ENCODE assay signal across 10 mouse cellular contexts in genomic region chr13:83716711-83717171, GRCm38 (mm10).
DNase-seq lines count a peak whose midpoint lies in the region; ATAC-seq lines count a peak whose summit lies in the region.
"Had no signal": no experiment of that assay in that cellular context is flagged by ENCODE, and none has a peak within 500 bp of the region (broad histone marks: within the 10 kb centered on the region; RNA-seq: fewer than 3 reads in every experiment).

No protein-coding gene starts in this region.

- ATAC-seq in hindbrain, embryonic 12.5 days (ENCODE audit: low FRiP score), result no peak
- no peak for ATAC-seq in midbrain, embryonic 12.5 days (ENCODE audit: low FRiP score, low read depth)
- ATAC-seq in kidney, embryonic 16.5 days (ENCODE audit: low FRiP score, low TSS enrichment), result no peak

- peak; percentile 63 to 71 for DNase-seq in right cerebral cortex, postnatal 10 days (ENCODE audit: low spot score in 2 of 2)
- DNase-seq in right cerebral cortex, postnatal 36 days (ENCODE audit: low spot score in 2 of 2), result no peak
- DNase-seq in lung, postnatal 25 days (ENCODE audit: low spot score), result no peak
- no peak for DNase-seq in kidney, adult 18-20 months
- no peak for DNase-seq in heart, adult 11 months
- DNase-seq: gastrocnemius, adult 2 months; lung, postnatal 4 days had no signal

- peak overlapping the region; percentile 69 for H3K4me2 ChIP-seq in hindbrain, embryonic 12.5 days (replicated peaks)
- peak overlapping the region; percentile 68 for H3K4me2 ChIP-seq in midbrain, embryonic 12.5 days (replicated peaks)
- no peak overlapping the region for H3K4me2 ChIP-seq in kidney, embryonic 16.5 days (replicated peaks; ENCODE audit: low read depth, low read length)

- H3K4me3 ChIP-seq in hindbrain, embryonic 12.5 days, result peak overlapping the region; percentile 84
- peak overlapping the region; percentile 92 for H3K4me3 ChIP-seq in midbrain, embryonic 12.5 days
- no peak overlapping the region for H3K4me3 ChIP-seq in kidney, embryonic 16.5 days (ENCODE audit: low read length)

- H3K27ac ChIP-seq in hindbrain, embryonic 12.5 days, result peak overlapping the region; percentile 91
- H3K27ac ChIP-seq in midbrain, embryonic 12.5 days (replicated peaks), result peak overlapping the region; percentile 86
- H3K27ac ChIP-seq in kidney, embryonic 16.5 days (ENCODE audit: low read length), result no peak overlapping the region
- H3K27ac ChIP-seq: gastrocnemius, adult 2 months had no signal

- no peaks in the 10 kb centered on the region for H3K36me3 ChIP-seq in hindbrain, embryonic 12.5 days
- H3K36me3 ChIP-seq in midbrain, embryonic 12.5 days, result no peaks in the 10 kb centered on the region
- H3K36me3 ChIP-seq in kidney, embryonic 16.5 days (ENCODE audit: insufficient read depth, low read length), result no peaks in the 10 kb centered on the region

- WGBS in hindbrain, embryonic 12.5 days, result 2% methylated on average over 8 of the region's 8 CpGs
- 7% methylated on average over 8 of the region's 8 CpGs for WGBS in midbrain, embryonic 12.5 days
- 3% methylated on average over 8 of the region's 8 CpGs for WGBS in kidney, embryonic 16.5 days

- peaks cover 4% of the 10 kb centered on the region for H3K4me1 ChIP-seq in hindbrain, embryonic 12.5 days
- H3K4me1 ChIP-seq in midbrain, embryonic 12.5 days, result peaks cover 12% of the 10 kb centered on the region
- 0 out of 2 replicates have a peak, but pooled peaks cover 4% of the 10 kb centered on the region for H3K4me1 ChIP-seq in kidney, embryonic 16.5 days (ENCODE audit: insufficient read depth, low read length)

- H3K9ac ChIP-seq in hindbrain, embryonic 12.5 days, result peak overlapping the region; percentile 100
- peak overlapping the region; percentile 73 for H3K9ac ChIP-seq in midbrain, embryonic 12.5 days (replicated peaks)
- H3K9ac ChIP-seq in kidney, embryonic 16.5 days (replicated peaks; ENCODE audit: low read length), result no peak overlapping the region

- H3K27me3 ChIP-seq in hindbrain, embryonic 12.5 days, result peaks cover 49% of the 10 kb centered on the region
- peaks cover 47% of the 10 kb centered on the region for H3K27me3 ChIP-seq in midbrain, embryonic 12.5 days
- peaks cover 96% of the 10 kb centered on the region for H3K27me3 ChIP-seq in kidney, embryonic 16.5 days (ENCODE audit: insufficient read depth, low read length)

- no peaks in the 10 kb centered on the region for H3K9me3 ChIP-seq in hindbrain, embryonic 12.5 days (replicated peaks)
- H3K9me3 ChIP-seq in midbrain, embryonic 12.5 days, result no peaks in the 10 kb centered on the region
- no peaks in the 10 kb centered on the region for H3K9me3 ChIP-seq in kidney, embryonic 16.5 days (ENCODE audit: low read length)

Comparison
In these comparisons a context has a peak if more than half of its experiments do, and no peak if none do; other contexts are left out.
1. DNase-seq: peak in right cerebral cortex, postnatal 10 days (2 of 2); none in right cerebral cortex, postnatal 36 days (0 of 2), lung, postnatal 25 days (single experiment), kidney, adult 18-20 months (single experiment) and heart, adult 11 months (single experiment).